Mouse (Mus musculus) retina, postnatal 7 days (tissue): ENCODE measurements around the gene Bcar3.

Experiments used
- DNase-seq: peaks from one replicate; pipeline ENCODE4 v3.0.0-alpha.2; 2012; ENCODE audit warnings: low read depth, low spot score

Bcar3 gene

GRCm38 (mm10) chr3:122336030-122336429, 42.1 kb downstream of the Bcar3 start:
- DNase-seq: no peak

GRCm38 (mm10) chr3:122337992-122338391, 44.1 kb downstream of the Bcar3 start:
- no peak for DNase-seq

GRCm38 (mm10) chr3:122338897-122339296, 45.0 kb downstream of the Bcar3 start:
- no peak for DNase-seq

DNA sequence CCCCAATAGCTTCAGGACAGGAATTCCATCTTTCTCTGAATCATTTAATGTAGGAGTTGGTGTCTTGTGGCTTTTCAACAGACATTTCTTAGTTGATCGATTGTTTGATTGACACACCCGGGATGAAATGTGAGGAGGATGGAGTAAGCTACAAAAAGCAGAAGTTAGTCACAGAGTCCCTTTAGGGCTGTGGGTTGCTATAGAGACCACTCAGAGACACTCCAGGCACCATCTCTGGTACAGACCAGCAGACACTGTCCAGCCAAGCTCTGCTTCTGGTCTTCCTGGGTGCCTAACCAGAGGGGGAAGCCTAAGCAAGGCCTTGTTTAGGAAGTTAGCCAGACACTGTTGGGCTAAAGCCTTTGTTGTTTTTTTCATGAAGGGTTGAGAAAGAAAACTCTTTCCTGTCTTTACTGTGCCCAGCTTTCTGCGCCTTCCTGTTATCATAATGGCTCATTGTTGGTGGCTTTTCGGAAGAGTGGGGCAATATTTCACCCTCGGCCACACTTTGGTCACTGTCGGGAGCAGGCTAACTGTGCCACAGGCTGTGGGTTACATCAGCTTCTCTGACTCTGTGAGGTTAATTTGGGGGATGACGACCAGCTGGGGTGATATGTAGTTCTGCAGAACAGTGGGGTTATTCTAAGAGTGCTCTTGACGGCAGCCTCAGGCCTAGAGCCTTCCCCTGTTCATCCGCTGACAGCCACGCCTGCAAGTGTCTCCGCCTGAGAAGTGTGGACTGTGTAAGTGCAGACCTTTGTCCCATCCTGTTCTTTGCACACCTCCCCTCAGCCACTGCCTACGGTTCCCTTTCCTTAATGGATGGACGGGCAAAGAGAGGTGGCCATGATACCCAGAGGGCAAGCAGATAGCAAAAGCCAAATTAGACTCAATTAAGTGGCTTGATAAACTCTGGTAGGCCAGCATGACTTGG, 46.5 kb downstream of the Bcar3 start:
- no peak for DNase-seq

DNA sequence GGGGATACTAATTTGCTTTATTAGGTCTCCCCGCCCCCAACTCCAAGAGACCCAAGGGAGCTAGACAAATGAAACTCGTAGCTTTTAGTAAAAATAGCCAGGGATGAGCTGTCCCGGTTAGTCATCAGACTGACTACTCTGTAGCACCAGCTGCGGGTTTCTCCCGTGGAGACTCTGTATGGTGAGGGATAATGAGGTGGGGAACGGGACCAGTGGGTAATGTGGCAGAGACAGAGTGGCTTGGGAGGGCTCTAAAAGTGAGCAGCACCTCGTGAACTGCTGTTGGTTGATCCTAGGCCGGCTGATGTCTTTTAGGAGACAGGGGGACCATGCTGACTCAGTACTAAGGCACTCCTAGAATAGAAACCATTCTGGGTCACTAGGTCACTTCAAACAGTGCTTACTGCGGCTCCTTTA, 49.5 kb downstream of the Bcar3 start:
- DNase-seq: no peak

GRCm38 (mm10) chr3:122344350-122344749, 50.4 kb downstream of the Bcar3 start:
- DNase-seq: no peak

DNA sequence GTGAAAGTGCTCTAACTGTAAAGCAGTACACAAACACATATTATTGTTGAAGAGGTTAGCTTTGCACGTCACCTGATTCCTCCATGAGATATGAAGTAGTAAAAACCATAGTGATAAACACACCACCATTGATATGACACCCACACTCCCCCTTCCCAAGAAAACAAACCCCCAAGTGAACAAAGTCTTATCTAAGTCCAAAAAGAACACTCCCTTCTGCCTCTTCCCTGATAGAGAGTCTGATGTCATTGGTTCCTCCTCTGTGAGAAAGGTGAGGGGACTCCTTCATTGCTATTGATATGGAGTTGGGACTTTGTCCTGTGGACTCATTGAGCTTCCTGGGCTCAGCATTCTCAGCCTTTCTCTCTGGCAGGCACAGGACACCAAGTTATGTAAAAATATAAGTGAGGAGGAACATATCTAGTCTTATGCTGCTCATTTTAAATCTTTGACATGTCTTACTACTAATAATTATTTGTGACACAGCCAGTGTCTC, 52.1 kb downstream of the Bcar3 start:
- no peak for DNase-seq

- no peak for DNase-seq
Observed at GRCm38 (mm10) chr3:122346600-122346999, 52.7 kb downstream of the Bcar3 start.

- no peak for DNase-seq
Observed at GRCm38 (mm10) chr3:122348677-122349076, 54.7 kb downstream of the Bcar3 start.

DNA sequence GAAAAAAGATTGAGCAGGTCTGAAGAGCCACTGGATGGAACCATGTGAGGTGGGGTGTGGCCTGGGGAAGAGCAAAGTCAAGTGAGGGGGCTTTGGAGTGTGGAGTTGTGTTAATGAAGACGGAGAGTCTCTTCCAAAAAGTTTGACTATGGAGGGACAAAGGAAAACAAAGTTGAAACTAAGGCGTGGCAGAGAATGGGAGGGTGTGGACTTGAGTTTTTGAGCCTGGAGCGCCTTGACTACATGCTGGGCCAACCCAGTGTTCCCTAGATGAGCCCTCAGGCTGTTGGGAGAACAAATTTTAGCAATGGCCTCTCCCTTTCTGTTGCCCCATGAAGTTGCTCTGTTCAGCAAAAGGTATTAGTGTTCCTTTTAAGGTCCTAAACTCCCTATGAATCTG, 58.9 kb downstream of the Bcar3 start:
- no peak for DNase-seq

GRCm38 (mm10) chr3:122359426-122359825, 65.5 kb downstream of the Bcar3 start:
- no peak for DNase-seq

GRCm38 (mm10) chr3:122359954-122360353, 66.0 kb downstream of the Bcar3 start:
- DNase-seq: no peak

DNA sequence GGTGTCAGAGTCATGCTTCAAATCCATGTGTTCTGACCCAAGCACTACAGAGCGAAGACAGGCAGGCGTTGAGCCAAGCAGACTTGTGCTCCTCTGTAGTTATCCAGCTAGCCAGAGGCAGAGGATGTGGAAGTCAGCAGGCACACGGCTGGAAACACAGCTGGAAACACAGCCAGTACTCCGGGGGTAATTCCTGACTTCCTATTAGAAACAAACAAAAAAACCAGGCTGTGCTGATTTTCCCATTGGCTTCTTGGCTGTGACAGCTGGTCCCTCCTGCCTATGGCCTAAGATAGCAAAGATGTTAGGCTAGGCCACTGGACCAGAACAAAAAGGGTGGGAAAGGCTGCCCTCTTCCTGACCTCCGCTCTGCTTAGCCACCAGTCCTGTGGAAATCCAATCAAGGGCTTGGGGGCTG, 66.8 kb downstream of the Bcar3 start:
- DNase-seq: no peak

DNA sequence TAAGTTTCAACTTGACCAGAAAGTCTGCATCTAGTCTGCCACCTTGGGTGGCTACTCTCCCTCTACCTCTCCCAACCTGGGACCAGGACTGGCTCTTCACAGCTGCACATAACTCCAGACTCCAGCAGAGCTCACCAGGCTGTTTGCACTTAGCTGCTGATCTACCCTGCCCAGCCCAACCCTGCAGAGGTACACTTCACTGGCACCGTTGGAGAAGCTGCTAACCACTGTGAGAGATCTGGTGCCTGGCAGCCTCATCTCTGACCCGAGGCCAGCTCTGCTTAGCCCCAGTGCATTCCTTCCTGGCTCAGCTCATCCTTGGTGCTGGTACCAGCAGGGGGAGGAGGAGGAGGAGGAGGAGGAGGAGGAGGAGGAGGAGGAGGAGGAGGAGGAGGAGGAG, 68.8 kb downstream of the Bcar3 start:
- DNase-seq: no peak

DNA sequence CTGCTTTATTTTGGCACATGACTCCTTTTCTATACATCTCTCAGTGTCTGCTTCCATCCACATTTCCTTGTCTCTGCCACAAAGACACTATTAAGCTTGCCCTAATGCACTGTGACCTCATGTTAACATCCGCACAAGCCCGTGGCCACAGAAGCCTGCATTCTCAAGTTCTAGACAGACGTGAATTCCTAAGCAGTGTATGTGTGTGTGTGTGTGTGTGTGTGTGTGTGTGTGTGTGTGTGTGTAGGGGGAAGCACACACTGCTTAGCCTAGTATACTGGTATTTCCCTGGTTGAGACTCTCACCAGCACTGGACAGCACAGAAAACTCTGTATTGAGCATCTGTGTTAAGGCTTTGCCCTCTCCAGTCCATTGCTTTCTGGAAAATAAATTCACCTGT, 70.6 kb downstream of the Bcar3 start:
- DNase-seq: no peak

GRCm38 (mm10) chr3:122365326-122365725, 71.4 kb downstream of the Bcar3 start:
- no peak for DNase-seq

DNA sequence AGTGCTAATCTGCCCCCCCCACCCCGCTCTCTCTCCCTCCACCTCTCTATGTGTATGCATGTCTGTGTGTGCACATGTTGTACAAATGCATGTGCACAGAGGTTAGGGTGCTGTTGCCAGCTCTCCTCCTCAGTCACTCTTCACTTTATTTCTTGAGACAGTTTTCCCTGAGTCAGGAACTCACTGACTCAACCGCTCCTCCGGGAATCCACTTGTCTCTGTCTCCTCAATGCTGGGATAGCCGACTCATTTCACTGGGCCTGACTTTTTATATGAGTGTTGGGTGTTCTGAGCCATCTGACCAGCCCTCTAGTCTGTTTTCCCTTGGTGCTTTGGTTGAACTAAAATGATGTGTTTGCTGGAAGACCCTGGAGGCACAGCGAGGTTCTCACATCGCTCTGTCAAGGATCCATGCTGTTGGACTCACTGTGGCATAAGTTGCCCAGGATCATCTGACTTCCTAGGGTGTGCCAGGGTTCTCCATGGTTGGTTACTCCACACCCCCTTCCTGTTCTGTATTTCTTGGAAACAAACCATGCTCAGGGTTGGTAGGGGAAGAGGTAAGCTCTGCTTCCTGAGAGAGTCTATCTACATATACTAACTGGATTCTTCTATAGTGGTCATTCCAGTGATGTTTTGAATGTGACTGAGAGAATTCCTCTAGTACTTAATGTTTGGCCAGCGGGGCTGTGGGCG, 77.9 kb downstream of the Bcar3 start:
- no peak for DNase-seq

GRCm38 (mm10) chr3:122372617-122373016, 78.7 kb downstream of the Bcar3 start:
- no peak for DNase-seq

GRCm38 (mm10) chr3:122376011-122376410, 82.1 kb downstream of the Bcar3 start:
- no peak for DNase-seq

- no peak for DNase-seq
Observed at GRCm38 (mm10) chr3:122376412-122376831, 82.5 kb downstream of the Bcar3 start.

DNA sequence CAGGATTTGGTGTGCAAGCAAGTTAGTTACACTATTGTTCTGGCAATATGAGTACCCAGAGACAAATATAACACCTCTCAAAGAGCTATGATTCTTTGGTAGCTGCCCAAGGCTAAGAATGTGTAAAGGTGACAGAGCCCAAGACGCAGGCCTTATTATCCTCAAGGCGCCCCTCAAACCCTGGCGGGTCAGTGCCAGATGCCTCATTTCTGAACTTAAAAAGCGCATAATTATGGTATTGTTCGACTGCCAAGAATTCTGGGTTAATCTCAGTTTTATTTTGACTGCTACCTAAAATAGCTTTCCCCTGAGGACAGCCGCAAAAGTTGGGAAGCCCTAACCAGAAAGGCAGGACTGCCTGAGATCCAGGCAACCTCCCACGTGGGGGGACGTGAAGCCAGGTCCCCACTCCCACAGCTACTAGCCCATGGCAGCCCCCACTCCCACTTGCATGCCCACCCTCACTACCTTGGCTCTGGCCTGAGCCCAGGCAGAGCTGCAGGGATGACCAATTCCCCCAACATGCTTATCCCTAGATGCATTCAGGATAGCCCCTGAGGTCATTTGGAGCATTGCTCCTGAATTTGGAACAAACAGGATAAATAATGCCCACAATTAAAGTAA, 83.0 kb downstream of the Bcar3 start:
- DNase-seq: no peak

- no peak for DNase-seq
Observed at GRCm38 (mm10) chr3:122378634-122379033, 84.7 kb downstream of the Bcar3 start.
